ENCODE assay signal across 9 mouse cellular contexts in the genomic region with DNA sequence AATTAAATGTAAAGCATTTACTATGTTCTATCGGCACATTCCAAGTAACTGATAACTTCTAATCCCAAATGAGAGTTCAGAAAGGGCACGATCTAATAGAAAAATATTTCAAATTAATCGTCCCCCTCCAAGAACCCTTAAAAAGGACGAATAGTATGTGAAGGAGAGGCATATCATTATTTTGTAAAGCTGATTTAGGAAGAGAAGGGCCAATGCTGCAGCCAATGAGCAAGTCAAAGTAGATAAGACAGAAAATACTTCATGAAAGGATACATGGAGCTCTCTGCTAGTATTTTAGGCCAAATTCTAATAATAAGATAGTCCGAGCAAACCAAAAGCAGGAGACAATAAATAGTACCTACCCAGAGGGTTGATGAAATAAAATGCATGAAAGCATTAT. TPM values are rescaled to one million over a fixed set of nuclear protein-coding genes. Genes with fewer than 3 reads are reported as not detected.
A peak's percentile ranks its signal among the peaks of the same experiment; 100 is the strongest.
DNase-seq lines count a peak whose midpoint lies in the region; ATAC-seq and TF ChIP-seq lines count a peak whose summit lies in the region.
"Had no signal": no experiment of that assay in that cellular context is flagged by ENCODE, and none has a peak within 500 bp of the region (broad histone marks: within the 10 kb centered on the region; RNA-seq: fewer than 3 reads in every experiment).

No protein-coding gene starts in this region.

- H3K27me3 ChIP-seq in heart, embryonic 14.5 days (ENCODE audit: control insufficient read depth, insufficient read depth, low read length) = no peaks in the 10 kb centered on the region
- H3K27me3 ChIP-seq in G1E (ENCODE audit: insufficient read depth, low read length) = no peaks in the 10 kb centered on the region
- no peaks in the 10 kb centered on the region for H3K27me3 ChIP-seq in hindbrain, embryonic 11.5 days (ENCODE audit: control insufficient read depth, insufficient read depth, low read length)
- H3K27me3 ChIP-seq in midbrain, embryonic 10.5 days (ENCODE audit: low read depth, poor library complexity, severe bottlenecking) = no peaks in the 10 kb centered on the region

- TF ChIP-seq CTCF in G1E (IDR thresholded peaks at IDR 0.05; ENCODE audit: low read depth, low read length) = no peak

- WGBS in heart, embryonic 14.5 days = 65% methylated on average over 5 of the region's 5 CpGs
- whole genome bisulfite sequencing in hindbrain, embryonic 11.5 days = 80% methylated on average over 5 of the region's 5 CpGs
- 72% methylated on average over 5 of the region's 5 CpGs for WGBS in midbrain, embryonic 10.5 days

- H3K9me3 ChIP-seq in heart, embryonic 14.5 days (ENCODE audit: control insufficient read depth, low read length) = no peaks in the 10 kb centered on the region
- no peaks in the 10 kb centered on the region for H3K9me3 ChIP-seq in G1E (replicated peaks)
- no peaks in the 10 kb centered on the region for H3K9me3 ChIP-seq in hindbrain, embryonic 11.5 days (ENCODE audit: control insufficient read depth, low read length)
- H3K9me3 ChIP-seq in midbrain, embryonic 10.5 days (replicated peaks) = no peaks in the 10 kb centered on the region

- no peak for ATAC-seq in heart, embryonic 14.5 days (ENCODE audit: insufficient number of reproducible peaks, insufficient read depth, low FRiP score, low read depth)
- ATAC-seq in G1E (ENCODE audit: extremely low read depth, insufficient number of reproducible peaks, low FRiP score, poor library complexity, severe bottlenecking) = no peak
- no peak for ATAC-seq in hindbrain, embryonic 11.5 days (ENCODE audit: low FRiP score)

- H3K27ac ChIP-seq in heart, embryonic 14.5 days (replicated peaks in 1 of 2; ENCODE audit: control insufficient read depth in 1 of 2, insufficient read depth in 1 of 2, low read depth in 2 of 2, low read length in 2 of 2) = no peak overlapping the region
- H3K27ac ChIP-seq in hindbrain, embryonic 11.5 days (ENCODE audit: low read depth, low read length) = no peak overlapping the region
- no peak overlapping the region; the same call in 1 of the 2 replicates for H3K27ac ChIP-seq in midbrain, embryonic 10.5 days (replicated peaks)

- no peaks in the 10 kb centered on the region for H3K36me3 ChIP-seq in heart, embryonic 14.5 days (ENCODE audit: control insufficient read depth, insufficient read depth, low read length)
- H3K36me3 ChIP-seq in G1E (replicated peaks) = peaks cover 14% of the 10 kb centered on the region
- no peaks in the 10 kb centered on the region for H3K36me3 ChIP-seq in hindbrain, embryonic 11.5 days (ENCODE audit: control insufficient read depth, insufficient read depth, low read length)
- H3K36me3 ChIP-seq in midbrain, embryonic 10.5 days = no peaks in the 10 kb centered on the region

- intact Hi-C loops in heart, postnatal 36 days (cut with DNase I) = loop anchor here (5.0 kb wide), 1 partner anchor 138 kb away; a partner anchor contains a TSS

- no peak for DNase-seq in heart, postnatal 36 days
- DNase-seq in G1E (ENCODE audit: low spot score) (no peak), MN1 (ENCODE audit: low spot score) (no peak)
- no peak for DNase-seq in hindbrain, embryonic 11.5 days (ENCODE audit: low spot score)
- DNase-seq in midbrain, embryonic 10.5 days (ENCODE audit: low spot score) = no peak
- DNase-seq in embryo, embryonic 11 days = no peak
- no peak for DNase-seq in urinary bladder, adult 18-20 months (ENCODE audit: low spot score in 2 of 2)
- DNase-seq: thymus, postnatal 4 days had no signal

- H3K9ac ChIP-seq in heart, embryonic 14.5 days (ENCODE audit: low read length) = peak overlapping the region; percentile 94
- H3K9ac ChIP-seq in hindbrain, embryonic 11.5 days (ENCODE audit: low read depth, low read length) = no peak overlapping the region

- H3K4me3 ChIP-seq in heart, embryonic 14.5 days (ENCODE audit: control insufficient read depth in 1 of 2, insufficient read depth in 1 of 2, low read depth in 1 of 2, low read length in 2 of 2) = peak overlapping the region in 1 of 2 experiments; percentile 91; a peak in 3 of 4 replicates
- H3K4me3 ChIP-seq in G1E (ENCODE audit: low read depth, low read length) = peak overlapping the region; percentile 96; the same call in 1 of the 2 replicates
- peak overlapping the region; percentile 83 for H3K4me3 ChIP-seq in hindbrain, embryonic 11.5 days (ENCODE audit: low read depth, low read length)
- H3K4me3 ChIP-seq in midbrain, embryonic 10.5 days = peak overlapping the region; percentile 89

- peaks cover 4 to 22% of the 10 kb centered on the region in 2 experiments; a peak in 3 of 4 replicates for H3K4me1 ChIP-seq in heart, embryonic 14.5 days (ENCODE audit: control insufficient read depth in 2 of 2, insufficient read depth in 2 of 2, low read length in 2 of 2)
- H3K4me1 ChIP-seq in G1E (ENCODE audit: insufficient read depth, low read depth, low read length) = peaks cover 29% of the 10 kb centered on the region
- H3K4me1 ChIP-seq in hindbrain, embryonic 11.5 days (replicated peaks; ENCODE audit: control insufficient read depth, insufficient read depth, low read length) = 0 out of 2 replicates have a peak, but pooled peaks cover 2% of the 10 kb centered on the region
- H3K4me1 ChIP-seq in midbrain, embryonic 10.5 days = peaks cover 14% of the 10 kb centered on the region

- H3K4me2 ChIP-seq in heart, embryonic 14.5 days (ENCODE audit: low read length) = peak overlapping the region; percentile 80
- H3K4me2 ChIP-seq in hindbrain, embryonic 11.5 days (replicated peaks; ENCODE audit: low read depth, low read length) = peak overlapping the region; percentile 55

RNA-seq across cellular contexts. Expression of a gene that starts 1.3 kb away (rescaled TPM):
- 47.3 and 49.5 TPM in 2 replicates for polyA plus RNA-seq in heart, embryonic 14.5 days (2014; fragmentation: Nextera tagmentation; extraction: Ambion mirVana)
- 10 to 100 TPM; 94.6 to 98.6 TPM for total RNA-seq in heart, postnatal 36 days (2021)
- total RNA-seq in G1E (2014; fragmentation: Nextera tagmentation) = 15.8 and 20.7 TPM in 2 replicates
- 14.3 and 20.4 TPM in 2 replicates for total RNA-seq in G1E (2017)
- 42.0 and 49.7 TPM in 2 replicates for polyA plus RNA-seq in G1E (2012)
- polyA plus RNA-seq in hindbrain, embryonic 11.5 days (2014; fragmentation: Nextera tagmentation; extraction: Ambion mirVana) = 59.2 and 62.6 TPM in 2 replicates
- polyA plus RNA-seq in midbrain, embryonic 10.5 days (2016; fragmentation: Nextera tagmentation; extraction: Ambion mirVana) = 41.3 and 48.6 TPM in 2 replicates
